Mouse (Mus musculus): ENCODE data around the gene Mfsd2b. TPM values are rescaled to one million over a fixed set of nuclear protein-coding genes. Genes with fewer than 3 reads are reported as not detected.
"Not testable (repeated sequence)": the region's sequence is repeated elsewhere in the genome, so short reads cannot be mapped to it uniquely, and the experiment has no call there.

Gene Mfsd2b
- polyA plus RNA-seq (2012; ENCODE audit: insufficient read depth, insufficient read length, low replicate concordance, missing spikeins) = not detected in 2 replicates

DNA sequence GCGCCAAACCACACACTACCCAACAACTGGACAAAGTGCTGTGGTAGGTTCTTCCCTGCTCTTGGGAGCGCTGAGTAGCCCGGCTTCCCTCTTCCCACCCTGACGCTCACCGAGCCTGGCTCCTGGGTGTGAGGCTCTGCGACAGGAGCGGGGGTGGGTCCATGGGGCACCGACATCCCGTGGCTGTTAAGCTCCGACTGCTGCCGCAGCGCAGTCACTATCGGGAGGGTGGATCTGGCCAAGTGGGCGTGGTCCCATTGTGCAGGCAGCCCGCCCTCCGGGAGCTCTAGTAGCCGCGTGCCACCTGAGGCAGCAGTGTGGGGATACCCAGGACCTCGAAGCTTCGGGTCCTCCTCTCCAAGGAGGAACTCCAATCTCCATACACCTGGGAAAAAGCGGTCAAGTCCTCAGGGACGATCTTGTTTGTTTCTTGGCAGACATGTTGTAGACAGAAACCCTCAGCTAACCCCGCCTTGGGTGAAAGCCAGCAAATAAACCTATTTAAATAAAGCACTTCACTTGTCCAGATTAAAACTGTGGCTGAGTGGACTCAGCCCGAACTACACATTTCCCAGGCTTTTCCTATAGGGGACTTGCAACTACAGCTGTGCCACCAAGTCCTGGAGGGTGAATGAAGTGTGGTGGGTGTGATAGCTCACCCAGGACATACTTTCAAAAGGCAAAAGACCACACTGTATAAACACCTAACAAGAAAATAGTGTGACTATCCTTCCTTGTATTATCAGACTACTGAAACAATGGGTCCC is at the start of gene Mfsd2b:
Gene Mfsd2b, minus strand, starts transcription at position 199 of the 767 bp plus-strand sequence.
- H3K4me3 ChIP-seq (ENCODE audit: insufficient read depth, low read depth, low read length) = peak within 1 kb of the TSS; percentile 15
- TF ChIP-seq CTCF (IDR thresholded peaks at IDR 0.05; ENCODE audit: insufficient read depth, low read depth, low read length) = no peak
- H3K27ac ChIP-seq (ENCODE audit: insufficient read depth, low read depth, low read length) = no peak within 1 kb of the TSS
- H3K4me1 ChIP-seq (ENCODE audit: control insufficient read depth, insufficient read depth, low read length) = peaks cover 9% of the 10 kb centered on the region; the same call in 1 of the 2 replicates
- WGBS = 2% methylated on average over 24 of the region's 24 CpGs

DNA sequence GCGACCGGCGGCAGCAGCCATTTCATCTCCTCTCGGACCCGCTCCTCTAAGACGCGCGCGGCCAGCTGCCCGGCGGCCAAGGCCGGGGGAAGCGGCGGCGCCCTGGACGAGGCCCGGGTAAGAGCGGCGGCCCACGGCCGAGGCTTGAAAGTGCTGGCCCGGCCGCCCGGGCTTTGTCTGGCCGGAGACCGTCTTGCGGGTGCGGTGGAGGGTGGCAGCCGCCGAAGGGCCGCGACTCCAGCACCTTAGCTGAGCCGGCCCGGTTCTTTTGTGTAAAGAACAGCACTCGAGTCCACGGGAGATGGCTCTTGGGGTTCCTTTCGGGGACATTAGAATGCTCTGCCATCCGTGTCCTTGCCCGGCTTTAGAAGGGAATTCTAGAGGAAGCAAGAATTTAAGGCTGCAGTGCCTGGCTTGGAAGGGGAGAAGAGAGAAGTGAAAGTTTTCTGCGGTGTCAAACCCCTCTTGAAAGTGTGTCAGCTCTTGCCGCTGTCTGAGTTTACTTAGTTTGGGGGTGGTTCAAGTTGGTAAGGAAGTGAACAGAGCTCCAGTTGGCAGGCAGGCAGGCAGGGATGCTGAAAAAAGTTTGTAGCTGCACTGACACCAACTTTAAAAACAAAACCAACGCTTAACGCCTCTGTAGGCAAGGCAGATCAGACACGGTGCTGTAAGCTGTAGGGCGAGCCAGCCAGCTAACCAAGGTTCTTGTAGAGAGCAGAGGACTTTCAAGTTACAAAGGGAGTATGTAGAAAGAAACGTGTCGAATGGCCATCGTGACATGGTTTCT is 43.8 kb upstream of the Mfsd2b start:
- peak overlapping the region; percentile 93 for H3K4me3 ChIP-seq (ENCODE audit: insufficient read depth, low read depth, low read length)
- peaks cover 5% of the 10 kb centered on the region for H3K4me1 ChIP-seq (ENCODE audit: control insufficient read depth, insufficient read depth, low read length)
- TF ChIP-seq CTCF (IDR thresholded peaks at IDR 0.05; ENCODE audit: insufficient read depth, low read depth, low read length) = no peak
- no peak for TF ChIP-seq POLR2A (IDR thresholded peaks at IDR 0.05; ENCODE audit: insufficient read depth, low read depth, low read length)
- under 1% methylated on average over 48 of the region's 48 CpGs for WGBS
- peak overlapping the region; percentile 90 for H3K27ac ChIP-seq (ENCODE audit: insufficient read depth, low read depth, low read length)

DNA sequence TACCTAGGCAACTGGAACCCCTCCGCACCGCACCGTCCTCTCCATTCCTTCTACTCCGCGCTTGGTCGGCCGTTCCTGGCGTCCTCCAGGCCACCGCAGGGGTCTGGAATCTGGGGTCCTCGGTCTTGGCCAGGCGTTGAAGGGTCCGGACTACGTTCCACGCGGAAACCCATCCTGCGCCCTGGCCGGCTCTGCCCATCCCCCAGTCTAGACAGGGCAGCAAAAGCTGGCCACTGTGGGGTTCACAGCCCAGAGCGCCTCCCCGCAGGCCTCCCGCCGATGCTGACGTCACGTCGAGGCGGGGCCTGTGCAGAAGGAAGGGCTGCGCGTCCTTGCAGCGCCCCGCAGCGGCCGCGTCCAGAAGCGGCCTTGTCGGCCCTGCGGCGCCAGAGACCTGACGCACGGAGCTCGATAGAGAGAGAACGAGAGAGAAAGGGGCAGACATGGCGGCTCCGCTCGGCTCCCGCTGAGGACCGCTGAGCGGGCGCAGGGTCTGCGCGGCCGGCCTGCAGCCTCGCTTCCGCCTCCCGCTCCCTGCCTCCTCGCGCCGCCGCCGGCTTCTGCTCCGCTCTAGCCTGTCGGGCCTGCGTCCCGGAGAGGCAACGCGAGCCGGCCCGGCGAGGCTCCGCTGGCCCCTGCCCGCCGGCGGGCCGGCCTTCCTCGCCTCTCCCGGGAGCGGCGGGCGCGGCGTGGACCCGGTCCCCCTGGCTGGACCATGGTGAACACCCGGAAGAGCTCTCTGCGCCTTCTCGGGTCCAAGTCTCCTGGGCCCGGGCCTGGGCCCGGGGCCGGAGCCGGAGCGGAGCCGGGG is 43.0 kb upstream of the Mfsd2b start, which contains the start of gene Atad2b:
Gene Atad2b, plus strand, starts transcription at position 360 of the 811 bp plus-strand sequence.
- TF ChIP-seq POLR2A (IDR thresholded peaks at IDR 0.05; ENCODE audit: insufficient read depth, low read depth, low read length) (peak; percentile 95), CTCF (IDR thresholded peaks at IDR 0.05; ENCODE audit: insufficient read depth, low read depth, low read length) (peak; percentile 82)
- Histone ChIP-seq H3K4me1 (ENCODE audit: control insufficient read depth, insufficient read depth, low read length) (peaks cover 5% of the 10 kb centered on the region), H3K27ac (ENCODE audit: insufficient read depth, low read depth, low read length) (peak within 1 kb of the TSS; percentile 90), H3K4me3 (ENCODE audit: insufficient read depth, low read depth, low read length) (peak within 1 kb of the TSS; percentile 93)
- under 1% methylated on average over 89 of the region's 89 CpGs for WGBS

DNA sequence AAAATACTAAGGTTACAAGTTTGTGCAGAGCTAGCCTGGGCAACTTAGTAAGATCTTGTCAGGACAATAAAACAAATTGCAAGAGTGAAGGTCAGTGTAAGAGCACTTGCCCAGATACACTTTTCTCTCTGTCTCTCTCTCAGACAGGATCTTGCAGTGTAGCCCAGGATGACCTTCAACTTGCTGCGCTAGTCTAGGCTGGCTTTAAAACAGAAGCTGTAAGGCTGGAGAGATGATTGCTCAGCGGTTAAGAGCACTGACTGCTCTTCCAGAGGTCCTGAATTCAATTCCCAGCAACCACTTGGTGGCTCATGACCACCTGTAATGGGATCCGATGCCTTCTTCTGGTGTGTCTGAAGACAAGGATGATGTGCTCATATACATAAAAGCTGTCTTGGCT is 40.8 kb upstream of the Mfsd2b start:
- 87% methylated on average over 3 of the region's 3 CpGs for WGBS
- H3K4me1 ChIP-seq (ENCODE audit: control insufficient read depth, insufficient read depth, low read length) = peaks cover 2% of the 10 kb centered on the region

DNA sequence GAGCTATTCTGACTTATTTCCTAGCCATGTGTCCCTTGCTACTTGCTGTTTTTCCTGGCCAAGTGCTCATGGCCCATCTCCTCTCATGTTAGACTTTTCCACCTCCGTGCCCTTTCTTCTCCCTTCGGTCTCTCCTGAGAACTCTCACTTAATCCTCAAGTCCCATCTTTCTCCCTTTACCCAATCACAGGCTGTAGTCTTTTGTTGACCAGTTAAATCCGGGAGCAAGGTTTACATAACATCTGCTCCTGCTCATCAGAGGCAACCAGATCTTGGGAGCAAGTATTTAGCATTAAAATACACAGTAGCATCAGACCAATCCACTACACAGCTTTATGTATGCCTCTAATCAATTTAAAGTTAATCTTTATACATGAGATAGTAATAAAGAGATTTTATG is 40.3 kb upstream of the Mfsd2b start:
- TF ChIP-seq CTCF (IDR thresholded peaks at IDR 0.05; ENCODE audit: insufficient read depth, low read depth, low read length) (no peak), POLR2A (IDR thresholded peaks at IDR 0.05; ENCODE audit: insufficient read depth, low read depth, low read length) (no peak)
- Histone ChIP-seq H3K27ac (ENCODE audit: insufficient read depth, low read depth, low read length) (no peak overlapping the region), H3K4me1 (ENCODE audit: control insufficient read depth, insufficient read depth, low read length) (peaks cover under 1% of the 10 kb centered on the region), H3K4me3 (ENCODE audit: insufficient read depth, low read depth, low read length) (no peak overlapping the region)
- 61% methylated on average over 3 of the region's 3 CpGs for WGBS

More for the DNA sequence above, 40.8 kb upstream of the Mfsd2b start:
- Histone ChIP-seq H3K4me3 (ENCODE audit: insufficient read depth, low read depth, low read length) (no peak overlapping the region), H3K27ac (ENCODE audit: insufficient read depth, low read depth, low read length) (no peak overlapping the region)
- TF ChIP-seq CTCF (IDR thresholded peaks at IDR 0.05; ENCODE audit: insufficient read depth, low read depth, low read length) (no peak), POLR2A (IDR thresholded peaks at IDR 0.05; ENCODE audit: insufficient read depth, low read depth, low read length) (no peak)

DNA sequence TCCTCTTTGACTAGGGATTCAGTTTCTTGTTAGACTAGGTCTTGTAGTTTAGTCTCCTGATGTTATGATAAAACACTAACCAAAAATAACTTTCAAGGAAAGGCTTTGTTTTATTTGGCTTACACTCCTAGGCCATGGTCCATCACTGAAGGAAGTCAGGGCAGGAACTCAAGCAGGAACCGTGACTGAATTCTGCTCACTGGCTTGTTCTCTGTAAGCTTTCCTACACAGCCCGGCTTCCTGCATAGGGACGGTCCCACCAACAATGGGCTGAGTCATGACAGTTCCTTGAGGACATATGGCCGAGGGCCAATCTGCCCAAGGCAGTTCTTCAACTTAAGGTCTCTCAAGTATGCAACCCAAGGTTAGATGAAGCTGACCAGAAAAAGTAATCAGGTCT is 37.6 kb upstream of the Mfsd2b start:
- WGBS = 64% methylated on average over 4 of the region's 4 CpGs
- H3K27ac ChIP-seq (ENCODE audit: insufficient read depth, low read depth, low read length) = no peak overlapping the region
- H3K4me1 ChIP-seq (ENCODE audit: control insufficient read depth, insufficient read depth, low read length) = no peaks in the 10 kb centered on the region
- H3K4me3 ChIP-seq (ENCODE audit: insufficient read depth, low read depth, low read length) = no peak overlapping the region
- TF ChIP-seq CTCF (IDR thresholded peaks at IDR 0.05; ENCODE audit: insufficient read depth, low read depth, low read length) = no peak
- TF ChIP-seq POLR2A (IDR thresholded peaks at IDR 0.05; ENCODE audit: insufficient read depth, low read depth, low read length) = no peak

DNA sequence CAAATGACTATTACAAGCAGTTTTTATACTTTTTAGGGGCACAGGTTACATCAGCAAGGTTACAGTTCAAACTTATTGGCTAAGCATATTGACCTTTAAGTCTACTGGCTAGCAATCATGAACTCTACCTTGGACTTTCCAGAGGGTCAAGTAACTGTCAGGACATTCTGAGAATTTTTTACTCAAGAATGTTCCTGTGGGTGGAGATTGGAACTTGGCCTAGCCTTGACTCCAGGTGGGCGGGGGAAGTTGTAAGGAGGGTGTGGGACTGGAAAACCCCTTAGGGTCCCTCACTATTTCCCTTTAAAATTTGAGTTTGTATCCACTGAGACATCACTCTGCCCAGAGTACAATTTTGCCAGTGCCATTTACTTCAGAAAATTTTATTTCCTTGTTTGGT is 36.3 kb upstream of the Mfsd2b start:
- not testable (repeated sequence) for H3K4me1 ChIP-seq (ENCODE audit: control insufficient read depth, insufficient read depth, low read length); H3K27ac ChIP-seq (ENCODE audit: insufficient read depth, low read depth, low read length); H3K4me3 ChIP-seq (ENCODE audit: insufficient read depth, low read depth, low read length)
- WGBS = 98% methylated on average over 1 of the region's 1 CpGs

DNA sequence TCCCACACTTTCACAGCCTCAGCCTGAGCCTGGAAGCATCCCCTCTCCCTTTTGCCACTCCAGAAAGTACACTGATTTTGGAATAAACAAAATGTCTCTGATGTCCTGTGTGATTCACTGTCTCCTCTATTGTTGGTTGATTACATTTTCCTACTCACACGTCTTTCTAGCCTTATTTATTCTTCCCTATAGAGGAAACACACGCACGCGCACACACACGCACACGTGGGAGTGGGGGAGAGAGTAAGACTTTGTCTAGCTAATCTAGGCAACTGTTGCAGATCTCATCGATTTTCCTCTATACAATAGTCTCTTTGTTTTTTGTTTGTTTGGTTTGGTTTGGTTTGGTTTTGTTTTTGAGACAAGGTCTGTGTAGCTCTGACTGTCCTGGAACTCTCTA is 34.2 kb upstream of the Mfsd2b start:
- H3K4me3 ChIP-seq (ENCODE audit: insufficient read depth, low read depth, low read length) = no peak overlapping the region
- WGBS = 85% methylated on average over 7 of the region's 7 CpGs
- TF ChIP-seq POLR2A (IDR thresholded peaks at IDR 0.05; ENCODE audit: insufficient read depth, low read depth, low read length) = no peak
- no peak for TF ChIP-seq CTCF (IDR thresholded peaks at IDR 0.05; ENCODE audit: insufficient read depth, low read depth, low read length)
- no peaks in the 10 kb centered on the region for H3K4me1 ChIP-seq (ENCODE audit: control insufficient read depth, insufficient read depth, low read length)
- no peak overlapping the region for H3K27ac ChIP-seq (ENCODE audit: insufficient read depth, low read depth, low read length)
